Mouse (Mus musculus) MEL (cell line): ENCODE results near the gene Itpkc.

ENCODE experiments used
- CHD2 ChIP-seq: IDR thresholded peaks from 2 replicates; pipeline ENCODE4 v1.6.1; 2011; ENCODE audit warnings: low read length, improper control_type of control experiment
- CTCF ChIP-seq, 3 experiments: IDR thresholded peaks in 2 of 3; conservative IDR thresholded peaks in 1 of 3; 2 replicates each; pipeline ENCODE4 v1.5.1; 2011 to 2012; ENCODE audit warnings: low read length in 3 of 3, low read depth in 2 of 3, mild to moderate bottlenecking in 2 of 3, improper control_type of control experiment in 1 of 3, inconsistent platforms in 1 of 3, mixed read lengths in 1 of 3, moderate library complexity in 1 of 3; ENCODE audit not compliant: control insufficient read depth in 1 of 3, insufficient read depth in 1 of 3, poor library complexity in 1 of 3, severe bottlenecking in 1 of 3
- EP300 ChIP-seq, 2 experiments: IDR thresholded peaks; 2 replicates each; pipeline ENCODE4 v1.6.1; 2011; ENCODE audit warnings: improper control_type of control experiment in 2 of 2, low read length in 2 of 2, low read depth in 1 of 2, mild to moderate bottlenecking in 1 of 2
- MAX ChIP-seq: IDR thresholded peaks from 2 replicates; pipeline ENCODE4 v1.6.1; 2011; ENCODE audit warnings: low read length, improper control_type of control experiment
- POLR2A ChIP-seq, 2 experiments: IDR thresholded peaks; 2 replicates each; pipeline ENCODE4 v1.6.1; 2011 to 2012; ENCODE audit warnings: low read length in 2 of 2, mild to moderate bottlenecking in 2 of 2, control low read depth in 1 of 2, improper control_type of control experiment in 1 of 2, low read depth in 1 of 2, moderate library complexity in 1 of 2; ENCODE audit not compliant: control insufficient read depth in 1 of 2, insufficient read depth in 1 of 2, poor library complexity in 1 of 2
- POLR2AphosphoS2 ChIP-seq: IDR thresholded peaks from 2 replicates; pipeline ENCODE4 v1.6.1; 2011; ENCODE audit warnings: low read length, improper control_type of control experiment
- SIN3A ChIP-seq: IDR thresholded peaks from 2 replicates; pipeline ENCODE4 v1.6.1; 2012; ENCODE audit warnings: low read length, improper control_type of control experiment, inconsistent platforms
- UBTF ChIP-seq: IDR thresholded peaks from 2 replicates; pipeline ENCODE4 v1.6.1; 2012; ENCODE audit warnings: low read depth, mild to moderate bottlenecking, inconsistent platforms, low read length, improper control_type of control experiment, moderate library complexity, borderline replicate concordance; ENCODE audit not compliant: insufficient read depth
- USF2 ChIP-seq, 2 experiments: IDR thresholded peaks; 2 replicates each; pipeline ENCODE4 v1.6.1; 2011 to 2012; ENCODE audit warnings: improper control_type of control experiment in 2 of 2, low read length in 2 of 2, borderline replicate concordance in 1 of 2, inconsistent platforms in 1 of 2, low read depth in 1 of 2, mild to moderate bottlenecking in 1 of 2; ENCODE audit not compliant: insufficient read depth in 1 of 2
- ZKSCAN1 ChIP-seq: IDR thresholded peaks from 2 replicates; pipeline ENCODE4 v1.6.1; 2012; ENCODE audit warnings: low read depth, mild to moderate bottlenecking, inconsistent platforms, low read length, improper control_type of control experiment, moderate library complexity

GRCm38 (mm10) chr7:27180837-27181695 is 47.4 kb downstream of the Itpkc start, which contains the start of the genes Gm21983 and Mia:
- TF ChIP-seq USF2 (IDR thresholded peaks at IDR 0.05; ENCODE audit: borderline replicate concordance in 1 of 2, insufficient read depth in 1 of 2, low read depth in 1 of 2, low read length in 2 of 2) (no peak), MAX (no peak), ZKSCAN1 (no peak), SIN3A (no peak), POLR2A (IDR thresholded peaks at IDR 0.05; ENCODE audit: control insufficient read depth in 1 of 2, insufficient read depth in 1 of 2, low read depth in 1 of 2, low read length in 2 of 2, poor library complexity in 1 of 2) (no peak), CTCF (IDR thresholded peaks at IDR 0.05 in 2 of 3, conservative IDR thresholded peaks at IDR 0.05 in 1 of 3; ENCODE audit: control insufficient read depth in 1 of 3, insufficient read depth in 1 of 3, low read depth in 2 of 3, low read length in 3 of 3, poor library complexity in 1 of 3, severe bottlenecking in 1 of 3) (no peak), CHD2 (no peak), UBTF (no peak), EP300 (IDR thresholded peaks at IDR 0.05; ENCODE audit: low read depth in 1 of 2, low read length in 2 of 2) (no peak), POLR2AphosphoS2 (no peak; the same call in 1 of the 2 replicates)
